Mouse (Mus musculus) lung, embryonic 14.5 days (tissue): ENCODE results near the gene Cul7. TPM values are rescaled to one million over a fixed set of nuclear protein-coding genes. Genes with fewer than 3 reads are reported as not detected.

Experiments
- ATAC-seq: fragments of 200-750 bp; cut with Nextera tagmentation; 2 replicates; pipeline ENCODE4 v1.8.0; 2017; ENCODE audit warnings: mild to moderate bottlenecking, moderate TSS enrichment, moderate library complexity; ENCODE audit not compliant: insufficient read depth
- DNase-seq: peaks from one replicate; pipeline ENCODE4 v3.0.0-alpha.2; 2015
- H3K27ac ChIP-seq: fragments of 300-500 bp; sonication (generic); 2 replicates; pipeline ENCODE4 v1.5.1; 2014; ENCODE audit warnings: low read depth, mild to moderate bottlenecking, moderate library complexity
- H3K27me3 ChIP-seq: fragments of 300-500 bp; sonication (generic); 2 replicates; pipeline ENCODE4 v1.6.1; 2014; ENCODE audit warnings: low read length, control low read depth; ENCODE audit not compliant: insufficient read depth
- H3K36me3 ChIP-seq: fragments of 300-500 bp; sonication (generic); 2 replicates; pipeline ENCODE4 v1.6.1; 2014; ENCODE audit warnings: control low read depth; ENCODE audit not compliant: insufficient read depth
- H3K4me1 ChIP-seq: fragments of 300-500 bp; sonication (generic); 2 replicates; pipeline ENCODE4 v1.6.1; 2014; ENCODE audit warnings: antibody characterized with exemption, control low read depth; ENCODE audit not compliant: insufficient read depth
- H3K4me2 ChIP-seq: fragments of 300-500 bp; sonication (generic); 2 replicates; pipeline ENCODE4 v1.6.1; 2014; ENCODE audit warnings: mild to moderate bottlenecking
- H3K4me3 ChIP-seq: fragments of 300-500 bp; sonication (generic); 2 replicates; pipeline ENCODE4 v1.5.1; 2014; ENCODE audit warnings: low read depth, low read length
- H3K9ac ChIP-seq: fragments of 300-500 bp; sonication (generic); 2 replicates; pipeline ENCODE4 v1.6.1; 2014
- H3K9me3 ChIP-seq: fragments of 300-500 bp; sonication (generic); 2 replicates; pipeline ENCODE4 v1.6.1; 2016; ENCODE audit warnings: low read depth, low read length, control low read depth
- CTCF ChIP-seq: IDR thresholded peaks from 2 replicates; pipeline ENCODE4 v1.5.1; 2016; ENCODE audit warnings: antibody characterized with exemption, low read depth
- WGBS: fragments of 180-500 bp; shearing (Covaris S2); extraction: QIAGEN DNeasy Blood & Tissue Kit; methylation state at CpG from one replicate; pipeline ENCODE4 v1.1.7; 2014; 5-methylcytosine and 5-hydroxymethylcytosine counted together
- polyA plus RNA-seq: library from polyadenylated mRNA; unstranded; fragments of >200 nt; fragmentation: Nextera tagmentation; extraction: Ambion mirVana; gene quantifications from 2 replicates; pipeline ENCODE4 v1.2.1, GENCODE M21; 2014

The Cul7 gene
- polyA plus RNA-seq, 1 experiment from 2014 or later, result 36.6 TPM

DNA sequence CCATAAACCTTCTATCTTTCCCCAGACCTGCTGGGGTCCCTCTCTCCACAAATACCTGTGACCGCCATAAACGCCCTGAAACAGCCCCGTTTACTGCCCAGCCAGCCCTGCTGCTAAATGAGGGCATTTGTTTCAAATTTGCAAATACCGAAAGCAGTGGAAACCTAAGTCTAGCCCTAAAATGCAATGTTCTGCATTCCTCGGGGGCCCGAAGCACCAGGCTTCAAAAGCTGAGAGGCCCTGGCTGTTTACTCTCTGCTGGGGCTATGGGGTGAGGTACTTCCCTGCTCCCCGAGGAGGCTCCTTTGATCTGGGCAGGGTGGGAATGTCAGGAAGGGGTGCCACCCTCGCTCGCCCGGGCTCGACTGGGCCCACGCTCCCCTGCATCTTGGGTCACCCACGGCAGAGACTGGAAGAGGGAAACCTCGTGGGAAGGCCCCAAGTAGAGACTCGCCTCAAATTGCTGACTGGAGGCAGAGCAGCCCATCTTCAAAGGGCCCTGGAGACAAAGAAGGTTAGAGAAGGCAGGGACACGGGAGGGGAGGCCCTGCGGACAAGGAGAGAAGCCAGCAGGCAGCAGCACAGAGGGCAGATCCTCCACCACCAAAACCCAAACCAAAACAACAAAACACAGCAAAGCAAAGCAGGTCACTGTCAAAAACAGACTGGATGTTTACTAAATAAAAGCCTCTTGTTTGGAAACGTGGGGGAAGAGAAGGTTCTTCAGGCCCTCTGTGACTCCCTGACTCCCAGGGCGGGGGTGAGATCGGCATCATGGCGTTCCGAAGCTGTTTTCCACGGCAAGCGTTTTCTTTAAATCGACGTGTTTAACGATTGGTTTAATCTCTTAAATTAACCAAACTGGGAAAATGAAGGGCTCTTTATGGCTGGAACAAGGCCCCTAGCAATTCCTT is 31.1 kb upstream of the Cul7 start:
- H3K27me3 ChIP-seq, result no peaks in the 10 kb centered on the region
- H3K4me1 ChIP-seq, result peaks cover 68% of the 10 kb centered on the region
- no peaks in the 10 kb centered on the region for H3K36me3 ChIP-seq
- peak overlapping the region; percentile 95 for H3K27ac ChIP-seq
- H3K9me3 ChIP-seq, result no peaks in the 10 kb centered on the region
- DNase-seq, result peak; percentile 59
- TF ChIP-seq CTCF, result no peak
- peak overlapping the region; percentile 27 for H3K9ac ChIP-seq
- H3K4me2 ChIP-seq, result peak overlapping the region; percentile 55
- WGBS, result 9% methylated on average over 27 of the region's 27 CpGs
- peak overlapping the region; percentile 14 for H3K4me3 ChIP-seq
- peak; percentile 18; the same call in 1 of the 2 replicates for ATAC-seq

- Histone ChIP-seq H3K4me3 (peak overlapping the region; percentile 7), H3K36me3 (no peaks in the 10 kb centered on the region), H3K4me1 (peaks cover 76% of the 10 kb centered on the region), H3K9me3 (no peaks in the 10 kb centered on the region), H3K27me3 (no peaks in the 10 kb centered on the region), H3K27ac (peak overlapping the region; percentile 95), H3K4me2 (peak overlapping the region; percentile 55), H3K9ac (peak overlapping the region; percentile 27)
- ATAC-seq (no peak), DNase-seq (peak; percentile 29)
- 18% methylated on average over 16 of the region's 16 CpGs for WGBS
- TF ChIP-seq CTCF, result no peak
These were observed 30.3 kb upstream of the Cul7 start for GRCm38 (mm10) chr17:46619683-46620357.

- H3K9me3 ChIP-seq, result no peaks in the 10 kb centered on the region
- peak overlapping the region; percentile 95 for H3K27ac ChIP-seq
- H3K9ac ChIP-seq, result peak overlapping the region; percentile 5; the same call in 1 of the 2 replicates
- no peaks in the 10 kb centered on the region for H3K27me3 ChIP-seq
- no peaks in the 10 kb centered on the region for H3K36me3 ChIP-seq
- peak overlapping the region; percentile 55 for H3K4me2 ChIP-seq
- peaks cover 84% of the 10 kb centered on the region for H3K4me1 ChIP-seq
- peak overlapping the region; percentile 5; the same call in 1 of the 2 replicates for H3K4me3 ChIP-seq
- 17% methylated on average over 15 of the region's 15 CpGs for WGBS
- no peak for TF ChIP-seq CTCF
- DNase-seq (peak; percentile 88), ATAC-seq (peak; percentile 36; the same call in 1 of the 2 replicates)
These were observed 28.8 kb upstream of the Cul7 start for GRCm38 (mm10) chr17:46621324-46621723.

DNA sequence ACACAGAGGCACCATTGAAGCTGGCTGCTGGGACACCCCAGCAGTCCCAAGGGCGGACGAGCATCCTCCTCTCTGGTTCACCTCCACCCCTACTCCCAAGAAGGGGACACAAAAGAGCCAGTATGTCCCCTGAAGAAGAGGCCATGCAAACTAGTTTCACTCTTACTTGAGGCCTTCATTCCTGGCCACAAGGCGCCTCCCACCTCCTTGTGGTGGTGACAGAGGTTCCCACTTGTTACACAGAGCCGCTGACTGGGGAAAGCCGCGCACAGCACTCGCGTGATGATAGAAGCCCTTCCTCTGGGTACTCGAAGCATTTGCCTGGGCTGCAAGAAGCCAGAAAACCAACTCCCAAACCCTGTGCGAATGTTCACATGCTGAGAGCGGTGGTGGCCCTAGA is 27.9 kb upstream of the Cul7 start:
- no peaks in the 10 kb centered on the region for H3K27me3 ChIP-seq
- no peak overlapping the region for H3K9ac ChIP-seq
- H3K9me3 ChIP-seq, result no peaks in the 10 kb centered on the region
- DNase-seq (peak; percentile 55), ATAC-seq (no peak)
- peak overlapping the region; percentile 95 for H3K27ac ChIP-seq
- WGBS, result 44% methylated on average over 11 of the region's 11 CpGs
- H3K4me1 ChIP-seq, result peaks cover 89% of the 10 kb centered on the region
- no peak for TF ChIP-seq CTCF
- no peaks in the 10 kb centered on the region for H3K36me3 ChIP-seq
- H3K4me3 ChIP-seq, result no peak overlapping the region
- peak overlapping the region; percentile 55 for H3K4me2 ChIP-seq

- Histone ChIP-seq H3K27me3 (no peaks in the 10 kb centered on the region), H3K4me3 (peak overlapping the region; percentile 14), H3K9ac (peak overlapping the region; percentile 38), H3K4me1 (peaks cover 72% of the 10 kb centered on the region), H3K4me2 (peak overlapping the region; percentile 86), H3K9me3 (no peaks in the 10 kb centered on the region), H3K27ac (peak overlapping the region; percentile 79), H3K36me3 (no peaks in the 10 kb centered on the region)
- 18% methylated on average over 10 of the region's 10 CpGs for WGBS
- no peak for ATAC-seq
- peak; percentile 71 for DNase-seq
- TF ChIP-seq CTCF, result peak; percentile 55
These were observed 26.1 kb upstream of the Cul7 start for GRCm38 (mm10) chr17:46623819-46624557.

- peaks cover 66% of the 10 kb centered on the region for H3K4me1 ChIP-seq
- WGBS, result 45% methylated on average over 12 of the region's 12 CpGs
- peak overlapping the region; percentile 38 for H3K9ac ChIP-seq
- H3K9me3 ChIP-seq, result no peaks in the 10 kb centered on the region
- H3K4me2 ChIP-seq, result peak overlapping the region; percentile 86
- no peak for TF ChIP-seq CTCF
- no peaks in the 10 kb centered on the region for H3K27me3 ChIP-seq
- DNase-seq, result peak; percentile 38
- H3K4me3 ChIP-seq, result peak overlapping the region; percentile 14
- H3K36me3 ChIP-seq, result no peaks in the 10 kb centered on the region
- no peak for ATAC-seq
- H3K27ac ChIP-seq, result peak overlapping the region; percentile 79
These were observed 25.5 kb upstream of the Cul7 start for GRCm38 (mm10) chr17:46624598-46624997.
